In the genomic region with DNA sequence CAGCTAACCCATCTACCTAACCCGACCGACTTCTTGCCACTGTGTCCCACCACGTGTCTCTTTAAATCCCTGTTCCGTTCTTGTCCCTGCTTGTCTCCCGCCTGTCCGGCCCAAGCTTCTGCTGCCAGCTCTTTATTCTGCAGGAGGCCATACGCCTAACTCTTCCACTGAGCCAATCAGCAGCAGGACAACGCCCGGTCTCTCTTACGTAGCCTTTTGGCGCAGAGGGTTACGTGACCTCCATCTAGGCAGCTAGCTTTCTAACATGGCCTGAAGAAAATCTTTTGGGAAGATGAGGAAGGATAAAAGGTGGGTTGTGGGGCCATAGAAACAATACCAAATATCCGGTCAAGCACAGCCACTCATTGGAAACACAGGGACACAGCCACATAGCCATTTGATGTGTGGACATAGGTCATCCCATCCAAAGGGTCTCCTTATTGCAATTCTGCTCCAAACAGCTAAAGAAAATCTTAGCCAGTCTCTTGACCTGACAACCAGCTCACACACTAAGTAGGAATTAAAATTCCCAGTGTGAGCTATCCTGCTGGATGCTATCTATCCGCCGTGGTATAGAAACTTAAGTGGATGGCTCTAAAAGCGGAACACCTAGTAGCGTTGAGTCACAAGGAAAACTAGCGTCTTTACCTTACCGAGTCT, we compare ENCODE assay signal across 8 mouse cellular contexts. TPM values are rescaled to one million over a fixed set of nuclear protein-coding genes. Genes with fewer than 3 reads are reported as not detected.
DNase-seq lines count a peak whose midpoint lies in the region; ATAC-seq and TF ChIP-seq lines count a peak whose summit lies in the region.

No protein-coding gene starts in this region.

- under 1% methylated on average over 19 of the region's 19 CpGs for WGBS in hindbrain, postnatal 0 days

- no peaks in the 10 kb centered on the region for H3K27me3 ChIP-seq in hindbrain, postnatal 0 days (ENCODE audit: insufficient read depth, low read length)

- intact Hi-C loops in left cerebral cortex, adult 2 months (cut with DNase I) = loop anchor here (1.0 to 5.0 kb wide), 3 partner anchors 42 to 205 kb away; a partner anchor contains a TSS

- DNase-seq in WW6 (ENCODE audit: low read depth, low spot score) = peak; percentile 61
- DNase-seq in gastrocnemius, adult 8-10 months (ENCODE audit: low spot score in 2 of 2) = peak; percentile 77 to 81
- peak; percentile 92 for DNase-seq in hindbrain, postnatal 0 days (ENCODE audit: low spot score)
- peak; percentile 72 to 76 for DNase-seq in left cerebral cortex, adult 2 months (ENCODE audit: extremely low spot score in 1 of 2, low spot score in 2 of 2)
- peak; percentile 78 for DNase-seq in right cerebral cortex, postnatal 25 days
- peak; percentile 80 to 90 for DNase-seq in urinary bladder, postnatal 36 days (ENCODE audit: low spot score in 2 of 2)

- ATAC-seq in common myeloid progenitor, adult 5-6 weeks (replicated peaks; ENCODE audit: low read depth, poor library complexity, severe bottlenecking) = peak; percentile 66
- peak; percentile 77 for ATAC-seq in hindbrain, postnatal 0 days
- ATAC-seq in megakaryocyte, adult 5-6 weeks (ENCODE audit: poor library complexity, severe bottlenecking) = peak; percentile 79

- no peaks in the 10 kb centered on the region for H3K36me3 ChIP-seq in hindbrain, postnatal 0 days (ENCODE audit: insufficient read depth, low read length)

- TF ChIP-seq CTCF in hindbrain, postnatal 0 days (IDR thresholded peaks at IDR 0.05; ENCODE audit: low read depth) = no peak
- TF ChIP-seq CTCF in left cerebral cortex, adult 2 months (IDR thresholded peaks at IDR 0.05) = no peak

- H3K4me1 ChIP-seq in hindbrain, postnatal 0 days (ENCODE audit: insufficient read depth, low read length) = peaks cover 17% of the 10 kb centered on the region; the same call in 1 of the 2 replicates

- H3K4me2 ChIP-seq in hindbrain, postnatal 0 days (ENCODE audit: low read depth, low read length) = peak overlapping the region; percentile 77

- H3K4me3 ChIP-seq in hindbrain, postnatal 0 days (ENCODE audit: low read length) = peak overlapping the region; percentile 50
- peak overlapping the region; percentile 83 for H3K4me3 ChIP-seq in left cerebral cortex, adult 2 months

- H3K27ac ChIP-seq in hindbrain, postnatal 0 days = peak overlapping the region; percentile 97
- peak overlapping the region; percentile 94 for H3K27ac ChIP-seq in left cerebral cortex, adult 2 months

- H3K9me3 ChIP-seq in hindbrain, postnatal 0 days (ENCODE audit: low read length) = no peaks in the 10 kb centered on the region

- H3K9ac ChIP-seq in hindbrain, postnatal 0 days (replicated peaks; ENCODE audit: low read length) = peak overlapping the region; percentile 78

RNA-seq across cellular contexts. Expression of a gene that starts 0.8 kb away (rescaled TPM):
- total RNA-seq in common myeloid progenitor, adult 5-6 weeks (2017) = 101 and 120 TPM in 2 replicates
- 1 to 10 TPM; 5.6 to 8.2 (median 6.8) TPM for total RNA-seq in gastrocnemius, adult 8-10 months (2022)
- 127 and 159 TPM in 2 replicates for total RNA-seq in hindbrain, postnatal 0 days (2014; rRNA removed)
- 10.2 and 10.6 TPM in 2 replicates for polyA plus RNA-seq in hindbrain, postnatal 0 days (2015; fragmentation: Nextera tagmentation; extraction: Ambion mirVana)
- 10 to 100 TPM; 26.8 to 31.9 TPM for total RNA-seq in left cerebral cortex, adult 2 months (2021)
- 187 and 212 TPM in 2 replicates for total RNA-seq in megakaryocyte, adult 5-6 weeks (2015)
- total RNA-seq in megakaryocyte, adult 5-6 weeks (2017) = 175 TPM in 2 replicates

RNA-seq across cellular contexts. Expression of a gene that starts 6.1 kb away (rescaled TPM):
- 296 and 352 TPM in 2 replicates for total RNA-seq in common myeloid progenitor, adult 5-6 weeks (2017)
- total RNA-seq in gastrocnemius, adult 8-10 months (2022) = 10 to 100 TPM; 19.4 to 22.9 (median 20.8) TPM
- total RNA-seq in hindbrain, postnatal 0 days (2014; rRNA removed) = 1,585 and 2,263 TPM in 2 replicates
- polyA plus RNA-seq in hindbrain, postnatal 0 days (2015; fragmentation: Nextera tagmentation; extraction: Ambion mirVana) = 15.7 and 22.9 TPM in 2 replicates
- 10 to 100 TPM; 32.7 to 45.5 TPM for total RNA-seq in left cerebral cortex, adult 2 months (2021)
- 1,096 and 1,674 TPM in 2 replicates for total RNA-seq in megakaryocyte, adult 5-6 weeks (2015)
- total RNA-seq in megakaryocyte, adult 5-6 weeks (2017) = 491 and 548 TPM in 2 replicates

RNA-seq across cellular contexts. Expression of a gene that starts 7.2 kb away (rescaled TPM):
- 6,356 and 6,932 TPM in 2 replicates for total RNA-seq in common myeloid progenitor, adult 5-6 weeks (2017)
- 10 to 100 TPM; 18.8 to 38.2 (median 24.3) TPM for total RNA-seq in gastrocnemius, adult 8-10 months (2022)
- total RNA-seq in hindbrain, postnatal 0 days (2014; rRNA removed) = 234 and 397 TPM in 2 replicates
- 1.4 and 2.4 TPM in 2 replicates for polyA plus RNA-seq in hindbrain, postnatal 0 days (2015; fragmentation: Nextera tagmentation; extraction: Ambion mirVana)
- total RNA-seq in left cerebral cortex, adult 2 months (2021) = 100 to 1,000 TPM; 136 to 154 TPM
- total RNA-seq in megakaryocyte, adult 5-6 weeks (2015) = 1,241 and 1,605 TPM in 2 replicates
- total RNA-seq in megakaryocyte, adult 5-6 weeks (2017) = 11,779 and 12,958 TPM in 2 replicates

RNA-seq across cellular contexts. Expression of a gene that starts 15.9 kb away (rescaled TPM):
- total RNA-seq in common myeloid progenitor, adult 5-6 weeks (2017) = 2.7 and 18.3 TPM in 2 replicates
- not detected for total RNA-seq in gastrocnemius, adult 8-10 months (2022)
- total RNA-seq in hindbrain, postnatal 0 days (2014; rRNA removed) = not detected in 2 replicates
- polyA plus RNA-seq in hindbrain, postnatal 0 days (2015; fragmentation: Nextera tagmentation; extraction: Ambion mirVana) = 0.16 TPM in 1 of 2 replicates, not detected in the other
- total RNA-seq in left cerebral cortex, adult 2 months (2021) = not detected
- 17.8 and 20.2 TPM in 2 replicates for total RNA-seq in megakaryocyte, adult 5-6 weeks (2015)
- total RNA-seq in megakaryocyte, adult 5-6 weeks (2017) = 2.8 TPM in 1 of 2 replicates, not detected in the other

RNA-seq across cellular contexts. Expression of a gene that starts 17.0 kb away (rescaled TPM):
- 5,131 and 5,822 TPM in 2 replicates for total RNA-seq in common myeloid progenitor, adult 5-6 weeks (2017)
- 1 to 10 TPM in 3 of 4 experiments, not detected in 1; 2.7 to 5.0 (median 4.8) TPM for total RNA-seq in gastrocnemius, adult 8-10 months (2022)
- total RNA-seq in hindbrain, postnatal 0 days (2014; rRNA removed) = 1,894 and 2,680 TPM in 2 replicates
- 24.4 and 25.0 TPM in 2 replicates for polyA plus RNA-seq in hindbrain, postnatal 0 days (2015; fragmentation: Nextera tagmentation; extraction: Ambion mirVana)
- 10 to 100 TPM in 1 of 2 experiments, not detected in 1; 19.2 TPM for total RNA-seq in left cerebral cortex, adult 2 months (2021)
- not detected in 2 replicates for total RNA-seq in megakaryocyte, adult 5-6 weeks (2015)
- 12,468 and 14,692 TPM in 2 replicates for total RNA-seq in megakaryocyte, adult 5-6 weeks (2017)

Comparison
In these comparisons a context has a peak if more than half of its experiments do, and no peak if none do; other contexts are left out.
1. Peak in every context shown above with its lines: DNase-seq, ATAC-seq, H3K4me3 ChIP-seq and H3K27ac ChIP-seq.